Mouse (Mus musculus) megakaryocyte, embryonic 14.5 days (primary cell): ENCODE data around the gene Rad54l.

Experiments used
- FLI1 ChIP-seq: IDR thresholded peaks from 2 replicates; pipeline ENCODE4 v1.6.1; 2012; ENCODE audit warnings: low read length, inconsistent platforms, mixed read lengths
- GATA1 ChIP-seq: IDR thresholded peaks from 3 replicates; pipeline ENCODE4 v1.6.1; 2012; ENCODE audit warnings: mixed read lengths, low read length, inconsistent platforms, borderline replicate concordance

DNA sequence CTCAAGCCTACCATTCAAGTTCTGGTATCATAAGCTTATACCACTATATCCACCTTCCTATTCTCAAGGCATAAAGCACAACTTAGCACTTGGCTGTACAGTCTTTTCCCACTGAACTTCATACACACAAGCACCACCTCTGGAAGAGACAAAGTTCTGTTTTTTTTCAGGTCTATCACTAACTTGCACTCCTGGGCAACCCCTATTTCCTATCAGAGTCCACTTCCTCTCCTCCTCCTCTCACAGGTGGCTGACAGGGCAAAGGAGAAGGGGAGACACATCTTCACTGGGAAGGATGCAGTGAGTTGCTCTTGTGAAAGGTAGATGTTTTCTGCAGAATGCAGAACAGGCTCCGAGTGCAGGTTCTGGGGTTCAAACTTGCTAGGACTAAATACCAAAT is 75.8 kb downstream of the Rad54l start:
- TF ChIP-seq GATA1 (no peak), FLI1 (no peak)
